Mouse (Mus musculus): ENCODE data around the gene Hcfc1. TPM values are rescaled to one million over a fixed set of nuclear protein-coding genes. Genes with fewer than 3 reads are reported as not detected.

The Hcfc1 gene
- polyA plus RNA-seq, 1 experiment from 2014 or later: 60.2 TPM

DNA sequence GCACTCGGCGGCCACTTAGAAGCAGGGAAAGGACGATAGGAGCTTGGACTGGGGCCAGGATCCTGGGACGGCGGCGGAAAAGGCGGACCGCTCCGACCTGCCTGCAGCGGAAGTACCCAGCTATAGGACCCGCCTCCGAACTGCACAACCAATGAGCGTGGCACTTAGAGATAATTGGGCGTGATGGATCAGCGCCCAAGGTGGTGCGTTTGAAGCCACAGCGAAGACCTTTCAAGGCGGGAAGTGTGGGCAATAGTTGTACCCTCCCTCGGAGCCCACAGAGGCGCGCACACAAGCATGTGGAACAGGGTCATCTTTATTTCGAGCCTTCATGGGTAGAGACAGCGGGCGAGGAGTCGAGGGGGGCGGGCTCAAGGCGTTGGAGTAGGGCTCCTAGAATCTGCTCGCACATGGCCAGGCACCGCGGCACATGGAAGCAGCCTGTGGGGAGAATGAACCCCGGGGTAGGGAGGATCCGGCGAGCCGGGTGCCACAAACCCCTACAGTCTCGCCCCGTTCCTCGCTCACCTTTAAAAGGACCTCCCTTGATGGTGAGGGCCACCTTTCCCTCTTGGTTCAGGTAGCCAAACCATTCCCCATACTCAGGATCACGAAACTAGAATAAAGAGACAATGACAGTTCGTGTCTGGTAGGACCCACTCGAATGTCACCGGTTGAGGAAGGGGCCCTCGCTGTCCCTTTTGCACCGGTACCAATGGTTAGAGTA is 44.2 kb downstream of the Hcfc1 start, which contains the start of the genes Arhgap4 and Naa10:
Gene Arhgap4, minus strand, starts transcription at position 48 of the 727 bp plus-strand sequence.
Gene Naa10, minus strand, starts transcription at position 122 of the 727 bp plus-strand sequence.
- Histone ChIP-seq H3K27me3 (replicated peaks; ENCODE audit: control insufficient read depth, insufficient read depth, low read length) (no peaks in the 10 kb centered on the region), H3K36me3 (ENCODE audit: control insufficient read depth, insufficient read depth, low read length) (peaks cover 15% of the 10 kb centered on the region; the same call in 1 of the 2 replicates), H3K9me3 (ENCODE audit: control insufficient read depth, low read length) (no peaks in the 10 kb centered on the region), H3K4me2 (ENCODE audit: low read depth, low read length) (peak within 1 kb of the TSS; percentile 68), H3K4me1 (ENCODE audit: control insufficient read depth, insufficient read depth, low read length) (no peaks in the 10 kb centered on the region), H3K27ac (replicated peaks; ENCODE audit: low read depth, low read length) (peak within 1 kb of the TSS; percentile 78), H3K9ac (ENCODE audit: low read depth, low read length) (peak within 1 kb of the TSS; percentile 73), H3K4me3 (ENCODE audit: low read depth, low read length) (peak within 1 kb of the TSS; percentile 59)
- ATAC-seq (ENCODE audit: low read depth) (peak; percentile 98), DNase-seq (ENCODE audit: low spot score) (peak; percentile 95)
- WGBS: 15% methylated on average over 38 of the region's 43 CpGs

DNA sequence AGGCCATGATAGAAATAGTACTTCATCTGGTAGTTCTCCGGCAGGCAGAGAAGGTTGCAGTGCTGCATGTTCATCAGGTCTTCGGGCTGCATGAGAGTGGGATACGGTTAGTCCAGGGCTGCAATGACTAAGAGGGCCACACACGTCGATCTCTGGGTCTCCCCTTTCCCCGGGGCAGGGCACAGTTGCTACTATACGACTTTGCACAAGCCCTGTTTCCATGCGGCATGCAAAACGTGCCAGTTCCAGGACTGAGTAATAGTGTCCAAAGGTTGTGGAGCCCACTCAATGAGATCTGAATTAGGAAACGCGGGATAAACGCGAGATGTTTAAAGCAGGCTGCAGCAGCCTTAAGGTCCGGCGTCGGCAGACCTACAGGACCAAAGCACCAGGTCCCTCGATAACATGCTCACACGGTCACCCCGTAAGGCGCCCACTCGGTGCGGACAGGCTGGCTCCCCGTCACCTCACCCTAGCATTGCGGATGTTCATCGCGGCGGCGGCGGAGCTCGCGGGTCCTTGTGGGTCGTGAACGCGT is 44.8 kb downstream of the Hcfc1 start:
- H3K36me3 ChIP-seq (ENCODE audit: control insufficient read depth, insufficient read depth, low read length): peaks cover 15% of the 10 kb centered on the region; the same call in 1 of the 2 replicates
- H3K4me3 ChIP-seq (ENCODE audit: low read depth, low read length): peak overlapping the region; percentile 59
- 18% methylated on average over 29 of the region's 34 CpGs for WGBS
- no peaks in the 10 kb centered on the region for H3K27me3 ChIP-seq (replicated peaks; ENCODE audit: control insufficient read depth, insufficient read depth, low read length)
- H3K9ac ChIP-seq (ENCODE audit: low read depth, low read length): peak overlapping the region; percentile 73
- H3K4me2 ChIP-seq (ENCODE audit: low read depth, low read length): peak overlapping the region; percentile 68
- H3K4me1 ChIP-seq (ENCODE audit: control insufficient read depth, insufficient read depth, low read length): no peaks in the 10 kb centered on the region
- no peak for DNase-seq (ENCODE audit: low spot score)
- peak overlapping the region; percentile 65 for H3K27ac ChIP-seq (replicated peaks; ENCODE audit: low read depth, low read length)
- ATAC-seq (ENCODE audit: low read depth): peak; percentile 20; the same call in 1 of the 2 replicates
- H3K9me3 ChIP-seq (ENCODE audit: control insufficient read depth, low read length): no peaks in the 10 kb centered on the region

GRCm38 (mm10) chrX:73918631-73919030 is 47.5 kb downstream of the Hcfc1 start:
- Histone ChIP-seq H3K27me3 (replicated peaks; ENCODE audit: control insufficient read depth, insufficient read depth, low read length) (no peaks in the 10 kb centered on the region), H3K9me3 (ENCODE audit: control insufficient read depth, low read length) (no peaks in the 10 kb centered on the region), H3K36me3 (ENCODE audit: control insufficient read depth, insufficient read depth, low read length) (peaks cover 15% of the 10 kb centered on the region; the same call in 1 of the 2 replicates), H3K4me1 (ENCODE audit: control insufficient read depth, insufficient read depth, low read length) (no peaks in the 10 kb centered on the region), H3K4me2 (ENCODE audit: low read depth, low read length) (no peak overlapping the region), H3K4me3 (ENCODE audit: low read depth, low read length) (no peak overlapping the region), H3K9ac (ENCODE audit: low read depth, low read length) (no peak overlapping the region), H3K27ac (replicated peaks; ENCODE audit: low read depth, low read length) (no peak overlapping the region)
- ATAC-seq (ENCODE audit: low read depth) (no peak), DNase-seq (ENCODE audit: low spot score) (no peak)
- 90% methylated on average over 5 of the region's 5 CpGs for WGBS

DNA sequence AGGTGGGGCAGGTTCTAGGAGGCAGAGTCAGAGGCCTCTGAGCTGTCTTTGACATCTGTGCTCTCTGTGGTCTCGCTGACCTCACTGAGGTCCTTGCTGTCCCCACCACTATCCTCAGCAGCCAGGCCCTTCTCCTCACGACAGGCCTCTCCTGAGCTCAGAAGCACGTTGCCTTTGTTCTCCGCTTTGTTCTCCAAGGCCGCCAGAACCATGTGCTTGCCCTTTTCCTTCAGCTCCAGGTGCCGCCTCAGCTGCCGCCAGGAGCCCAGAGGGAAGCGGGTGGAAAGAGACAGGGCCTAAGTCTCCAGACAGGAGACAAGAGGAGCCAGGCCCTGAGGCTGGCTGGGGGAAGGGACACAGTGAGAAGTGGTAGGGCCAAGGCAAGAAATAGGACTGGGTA is 49.2 kb downstream of the Hcfc1 start:
- Histone ChIP-seq H3K36me3 (ENCODE audit: control insufficient read depth, insufficient read depth, low read length) (peaks cover 15% of the 10 kb centered on the region; the same call in 1 of the 2 replicates), H3K27me3 (replicated peaks; ENCODE audit: control insufficient read depth, insufficient read depth, low read length) (no peaks in the 10 kb centered on the region), H3K27ac (replicated peaks; ENCODE audit: low read depth, low read length) (no peak overlapping the region), H3K4me2 (ENCODE audit: low read depth, low read length) (no peak overlapping the region), H3K9ac (ENCODE audit: low read depth, low read length) (no peak overlapping the region), H3K4me3 (ENCODE audit: low read depth, low read length) (no peak overlapping the region), H3K4me1 (ENCODE audit: control insufficient read depth, insufficient read depth, low read length) (no peaks in the 10 kb centered on the region), H3K9me3 (ENCODE audit: control insufficient read depth, low read length) (no peaks in the 10 kb centered on the region)
- no peak for DNase-seq (ENCODE audit: low spot score)
- 86% methylated on average over 8 of the region's 8 CpGs for WGBS
- no peak for ATAC-seq (ENCODE audit: low read depth)

- peak overlapping the region; percentile 45 for H3K9ac ChIP-seq (ENCODE audit: low read depth, low read length)
- H3K4me1 ChIP-seq (ENCODE audit: control insufficient read depth, insufficient read depth, low read length): no peaks in the 10 kb centered on the region
- peak overlapping the region; percentile 47 for H3K4me2 ChIP-seq (ENCODE audit: low read depth, low read length)
- WGBS: 30% methylated on average over 25 of the region's 31 CpGs
- H3K4me3 ChIP-seq (ENCODE audit: low read depth, low read length): peak overlapping the region; percentile 20
- H3K36me3 ChIP-seq (ENCODE audit: control insufficient read depth, insufficient read depth, low read length): peaks cover 15% of the 10 kb centered on the region; the same call in 1 of the 2 replicates
- ATAC-seq (ENCODE audit: low read depth) (peak; percentile 97), DNase-seq (ENCODE audit: low spot score) (peak; percentile 98)
- H3K27ac ChIP-seq (replicated peaks; ENCODE audit: low read depth, low read length): peak overlapping the region; percentile 86
- H3K9me3 ChIP-seq (ENCODE audit: control insufficient read depth, low read length): no peaks in the 10 kb centered on the region
- H3K27me3 ChIP-seq (replicated peaks; ENCODE audit: control insufficient read depth, insufficient read depth, low read length): no peaks in the 10 kb centered on the region
These were observed 51.1 kb downstream of the Hcfc1 start for GRCm38 (mm10) chrX:73914827-73915703.

GRCm38 (mm10) chrX:73911588-73911987 is 54.6 kb downstream of the Hcfc1 start:
- DNase-seq (ENCODE audit: low spot score) (no peak), ATAC-seq (ENCODE audit: low read depth) (no peak)
- Histone ChIP-seq H3K4me2 (ENCODE audit: low read depth, low read length) (peak overlapping the region; percentile 43; the same call in 1 of the 2 replicates), H3K4me1 (ENCODE audit: control insufficient read depth, insufficient read depth, low read length) (no peaks in the 10 kb centered on the region), H3K27me3 (replicated peaks; ENCODE audit: control insufficient read depth, insufficient read depth, low read length) (no peaks in the 10 kb centered on the region), H3K4me3 (ENCODE audit: low read depth, low read length) (no peak overlapping the region), H3K9ac (ENCODE audit: low read depth, low read length) (no peak overlapping the region), H3K9me3 (ENCODE audit: control insufficient read depth, low read length) (no peaks in the 10 kb centered on the region), H3K36me3 (ENCODE audit: control insufficient read depth, insufficient read depth, low read length) (no peaks in the 10 kb centered on the region), H3K27ac (replicated peaks; ENCODE audit: low read depth, low read length) (no peak overlapping the region)
- WGBS: 84% methylated on average over 2 of the region's 2 CpGs

GRCm38 (mm10) chrX:73911156-73911555 is 55.0 kb downstream of the Hcfc1 start:
- Histone ChIP-seq H3K9ac (ENCODE audit: low read depth, low read length) (no peak overlapping the region), H3K36me3 (ENCODE audit: control insufficient read depth, insufficient read depth, low read length) (no peaks in the 10 kb centered on the region), H3K27me3 (replicated peaks; ENCODE audit: control insufficient read depth, insufficient read depth, low read length) (no peaks in the 10 kb centered on the region), H3K4me2 (ENCODE audit: low read depth, low read length) (peak overlapping the region; percentile 43), H3K27ac (replicated peaks; ENCODE audit: low read depth, low read length) (no peak overlapping the region), H3K9me3 (ENCODE audit: control insufficient read depth, low read length) (no peaks in the 10 kb centered on the region), H3K4me3 (ENCODE audit: low read depth, low read length) (peak overlapping the region; percentile 14; the same call in 1 of the 2 replicates), H3K4me1 (ENCODE audit: control insufficient read depth, insufficient read depth, low read length) (no peaks in the 10 kb centered on the region)
- no peak for DNase-seq (ENCODE audit: low spot score)
- no peak for ATAC-seq (ENCODE audit: low read depth)
- WGBS: 39% methylated on average over 15 of the region's 26 CpGs

DNA sequence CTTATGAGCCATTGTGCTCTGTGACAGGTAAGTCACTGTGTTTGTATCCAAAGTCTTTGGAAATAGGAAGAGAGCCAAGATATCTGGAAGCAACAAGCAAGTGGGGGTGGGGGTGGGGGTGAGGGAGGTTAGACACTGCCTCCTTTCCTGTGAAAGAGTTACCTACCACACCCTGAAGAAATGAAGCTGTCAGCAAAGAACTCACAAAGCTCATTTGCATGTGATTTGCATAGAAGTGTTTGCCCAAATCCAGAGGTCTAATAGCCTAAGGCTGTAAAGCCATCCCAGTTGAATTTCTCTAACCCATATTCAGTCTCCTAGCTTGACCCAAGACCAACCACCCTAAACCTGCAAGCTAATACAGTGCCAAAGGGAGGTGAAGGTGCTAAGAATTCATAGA is 55.7 kb downstream of the Hcfc1 start:
- H3K9ac ChIP-seq (ENCODE audit: low read depth, low read length): no peak overlapping the region
- H3K36me3 ChIP-seq (ENCODE audit: control insufficient read depth, insufficient read depth, low read length): no peaks in the 10 kb centered on the region
- H3K27ac ChIP-seq (replicated peaks; ENCODE audit: low read depth, low read length): no peak overlapping the region
- no peak for DNase-seq (ENCODE audit: low spot score)
- no peaks in the 10 kb centered on the region for H3K27me3 ChIP-seq (replicated peaks; ENCODE audit: control insufficient read depth, insufficient read depth, low read length)
- no peak for ATAC-seq (ENCODE audit: low read depth)
- H3K4me2 ChIP-seq (ENCODE audit: low read depth, low read length): peak overlapping the region; percentile 43
- no peaks in the 10 kb centered on the region for H3K9me3 ChIP-seq (ENCODE audit: control insufficient read depth, low read length)
- no peak overlapping the region for H3K4me3 ChIP-seq (ENCODE audit: low read depth, low read length)
- H3K4me1 ChIP-seq (ENCODE audit: control insufficient read depth, insufficient read depth, low read length): no peaks in the 10 kb centered on the region
